In the genomic region with DNA sequence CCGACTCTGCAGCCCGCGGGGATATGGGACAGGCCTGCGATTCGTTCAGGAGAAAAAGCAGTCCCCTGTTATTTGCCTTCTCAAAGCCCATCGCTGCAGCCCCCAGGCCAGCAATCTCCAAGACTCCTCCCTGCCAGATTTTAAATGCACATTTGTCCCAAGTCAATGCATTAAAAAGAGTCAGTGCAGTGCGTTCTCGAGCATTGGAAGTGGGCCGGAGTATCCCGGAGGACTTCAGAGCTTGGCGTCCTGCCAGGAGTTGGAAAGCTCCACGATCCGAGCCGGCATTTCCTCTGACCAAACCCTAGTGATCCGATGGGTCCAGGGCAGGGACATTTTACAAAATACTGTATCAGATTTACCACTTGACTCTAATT, we compare ENCODE assay signal across 8 mouse cellular contexts.
A peak's percentile ranks its signal among the peaks of the same experiment; 100 is the strongest.
DNase-seq lines count a peak whose midpoint lies in the region; ATAC-seq lines count a peak whose summit lies in the region.

No protein-coding gene starts in this region.

- DNase-seq in adrenal gland, adult (ENCODE audit: inconsistent age in 2 of 2, low spot score in 1 of 2) = peak; percentile 74 to 87
- peak; percentile 93 to 94 for DNase-seq in cerebellum, postnatal 10 days
- peak; percentile 28 to 41 for DNase-seq in frontal cortex, postnatal 36 days (ENCODE audit: low spot score in 2 of 2)
- peak; percentile 13 to 25 for DNase-seq in left cerebral cortex, adult 8-10 months (ENCODE audit: low spot score in 2 of 2)
- DNase-seq in lung, postnatal 4 days = peak; percentile 75 to 79
- peak; percentile 75 for DNase-seq in right cerebral cortex, postnatal 4 days
- DNase-seq in spleen, adult 12 weeks (ENCODE audit: low spot score) = no peak

- peaks cover 13% of the 10 kb centered on the region for H3K4me1 ChIP-seq in hindbrain, embryonic 13.5 days (replicated peaks)

- peak overlapping the region; percentile 60 for H3K4me3 ChIP-seq in hindbrain, embryonic 13.5 days

- H3K9me3 ChIP-seq in hindbrain, embryonic 13.5 days = peaks cover 4% of the 10 kb centered on the region; the same call in 1 of the 2 replicates

- H3K27ac ChIP-seq in hindbrain, embryonic 13.5 days = peak overlapping the region; percentile 96

- peak overlapping the region; percentile 85 for H3K9ac ChIP-seq in hindbrain, embryonic 13.5 days

- under 1% methylated on average over 15 of the region's 15 CpGs for WGBS in hindbrain, embryonic 13.5 days

- ATAC-seq in hindbrain, embryonic 13.5 days (ENCODE audit: low FRiP score) = no peak; the same call in 1 of the 2 replicates

- H3K4me2 ChIP-seq in hindbrain, embryonic 13.5 days = peak overlapping the region; percentile 85

- H3K36me3 ChIP-seq in hindbrain, embryonic 13.5 days = no peaks in the 10 kb centered on the region

- H3K27me3 ChIP-seq in hindbrain, embryonic 13.5 days = no peaks in the 10 kb centered on the region
